Mouse (Mus musculus) lung, embryonic 14.5 days (tissue): ENCODE results near the gene Sipa1l1. TPM values are rescaled to one million over a fixed set of nuclear protein-coding genes. Genes with fewer than 3 reads are reported as not detected.

ENCODE experiments used
- ATAC-seq: fragments of 200-750 bp; cut with Nextera tagmentation; 2 replicates; pipeline ENCODE4 v1.8.0; 2017; ENCODE audit warnings: mild to moderate bottlenecking, moderate TSS enrichment, moderate library complexity; ENCODE audit not compliant: insufficient read depth
- DNase-seq: peaks from one replicate; pipeline ENCODE4 v3.0.0-alpha.2; 2015
- H3K27ac ChIP-seq: fragments of 300-500 bp; sonication (generic); 2 replicates; pipeline ENCODE4 v1.5.1; 2014; ENCODE audit warnings: low read depth, mild to moderate bottlenecking, moderate library complexity
- H3K27me3 ChIP-seq: fragments of 300-500 bp; sonication (generic); 2 replicates; pipeline ENCODE4 v1.6.1; 2014; ENCODE audit warnings: low read length, control low read depth; ENCODE audit not compliant: insufficient read depth
- H3K36me3 ChIP-seq: fragments of 300-500 bp; sonication (generic); 2 replicates; pipeline ENCODE4 v1.6.1; 2014; ENCODE audit warnings: control low read depth; ENCODE audit not compliant: insufficient read depth
- H3K4me1 ChIP-seq: fragments of 300-500 bp; sonication (generic); 2 replicates; pipeline ENCODE4 v1.6.1; 2014; ENCODE audit warnings: antibody characterized with exemption, control low read depth; ENCODE audit not compliant: insufficient read depth
- H3K4me2 ChIP-seq: fragments of 300-500 bp; sonication (generic); 2 replicates; pipeline ENCODE4 v1.6.1; 2014; ENCODE audit warnings: mild to moderate bottlenecking
- H3K4me3 ChIP-seq: fragments of 300-500 bp; sonication (generic); 2 replicates; pipeline ENCODE4 v1.5.1; 2014; ENCODE audit warnings: low read depth, low read length
- H3K9ac ChIP-seq: fragments of 300-500 bp; sonication (generic); 2 replicates; pipeline ENCODE4 v1.6.1; 2014
- H3K9me3 ChIP-seq: fragments of 300-500 bp; sonication (generic); 2 replicates; pipeline ENCODE4 v1.6.1; 2016; ENCODE audit warnings: low read depth, low read length, control low read depth
- CTCF ChIP-seq: IDR thresholded peaks from 2 replicates; pipeline ENCODE4 v1.5.1; 2016; ENCODE audit warnings: antibody characterized with exemption, low read depth
- WGBS: fragments of 180-500 bp; shearing (Covaris S2); extraction: QIAGEN DNeasy Blood & Tissue Kit; methylation state at CpG from one replicate; pipeline ENCODE4 v1.1.7; 2014; 5-methylcytosine and 5-hydroxymethylcytosine counted together
- polyA plus RNA-seq: library from polyadenylated mRNA; unstranded; fragments of >200 nt; fragmentation: Nextera tagmentation; extraction: Ambion mirVana; gene quantifications from 2 replicates; pipeline ENCODE4 v1.2.1, GENCODE M21; 2014

Sipa1l1 gene
- polyA plus RNA-seq, 1 experiment from 2014 or later: 30.5 TPM

DNA sequence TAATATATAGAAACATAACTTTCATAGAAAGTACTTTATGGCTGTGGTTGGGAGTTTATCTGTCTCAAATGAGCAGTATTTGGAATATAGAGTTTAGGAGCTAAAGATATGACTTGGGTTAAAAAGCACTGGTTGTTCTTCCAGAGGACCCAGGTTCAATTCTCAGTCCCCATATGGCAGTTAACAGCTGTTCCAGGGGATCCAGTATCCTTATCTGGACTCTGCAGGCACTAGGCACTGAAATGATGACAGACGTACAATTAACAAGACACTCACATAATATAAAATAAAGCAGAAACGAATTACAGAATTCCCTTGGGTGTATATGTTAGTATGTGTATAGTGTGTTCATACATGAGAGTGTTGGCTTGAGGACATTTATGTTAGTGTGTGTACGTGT lies 64.1 kb downstream of the Sipa1l1 start:
- Histone ChIP-seq H3K27me3 (no peaks in the 10 kb centered on the region), H3K9ac (no peak overlapping the region), H3K36me3 (0 out of 2 replicates have a peak, but pooled peaks cover 5% of the 10 kb centered on the region), H3K9me3 (no peaks in the 10 kb centered on the region), H3K4me1 (peaks cover 12% of the 10 kb centered on the region; the same call in 1 of the 2 replicates), H3K4me3 (no peak overlapping the region), H3K4me2 (no peak overlapping the region), H3K27ac (no peak overlapping the region)
- TF ChIP-seq CTCF: no peak
- no peak for DNase-seq
- WGBS: 72% methylated on average over 3 of the region's 3 CpGs
- ATAC-seq: no peak

DNA sequence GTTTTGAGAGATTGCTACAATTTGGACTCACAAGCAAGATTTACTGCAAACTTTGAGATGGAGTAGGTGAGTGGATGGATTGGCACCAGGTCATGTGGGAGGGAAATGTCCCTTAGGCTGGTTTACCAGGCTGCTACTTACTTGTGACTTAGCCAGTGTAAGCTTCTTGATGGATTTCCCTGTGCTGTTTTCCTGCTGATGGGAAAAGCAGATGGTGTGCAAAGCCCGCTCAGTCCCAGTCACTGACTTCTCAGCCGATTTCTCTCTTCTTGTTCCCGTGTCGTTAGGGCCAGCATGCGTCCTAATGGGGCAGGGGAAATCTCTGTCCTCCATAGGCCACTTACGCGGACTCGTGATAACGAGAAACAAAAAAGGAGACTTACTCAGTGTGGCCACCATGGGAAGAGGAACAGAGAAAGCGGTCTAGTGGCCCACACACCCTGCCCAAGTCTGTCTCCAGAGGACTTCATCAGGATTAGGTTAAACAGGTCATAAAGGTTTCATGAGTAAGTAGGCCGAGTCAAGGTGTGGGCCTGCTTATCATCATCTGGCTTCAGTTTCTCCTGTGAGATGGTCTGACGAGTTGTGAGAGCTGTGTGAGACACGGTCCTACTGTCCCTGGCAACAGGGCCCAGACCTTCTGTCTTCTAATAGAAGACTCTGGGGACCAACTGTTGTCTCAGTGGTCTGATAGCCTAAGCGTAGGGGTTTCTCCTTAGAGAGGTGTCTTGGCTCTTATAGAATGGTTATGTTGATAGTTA lies 65.5 kb downstream of the Sipa1l1 start:
- 83% methylated on average over 14 of the region's 14 CpGs for WGBS
- Histone ChIP-seq H3K4me1 (peaks cover 14% of the 10 kb centered on the region; the same call in 1 of the 2 replicates), H3K4me3 (no peak overlapping the region), H3K9me3 (no peaks in the 10 kb centered on the region), H3K27me3 (no peaks in the 10 kb centered on the region), H3K27ac (no peak overlapping the region), H3K4me2 (no peak overlapping the region), H3K9ac (no peak overlapping the region), H3K36me3 (0 out of 2 replicates have a peak, but pooled peaks cover 5% of the 10 kb centered on the region)
- ATAC-seq: no peak
- DNase-seq: no peak
- no peak for TF ChIP-seq CTCF

DNA sequence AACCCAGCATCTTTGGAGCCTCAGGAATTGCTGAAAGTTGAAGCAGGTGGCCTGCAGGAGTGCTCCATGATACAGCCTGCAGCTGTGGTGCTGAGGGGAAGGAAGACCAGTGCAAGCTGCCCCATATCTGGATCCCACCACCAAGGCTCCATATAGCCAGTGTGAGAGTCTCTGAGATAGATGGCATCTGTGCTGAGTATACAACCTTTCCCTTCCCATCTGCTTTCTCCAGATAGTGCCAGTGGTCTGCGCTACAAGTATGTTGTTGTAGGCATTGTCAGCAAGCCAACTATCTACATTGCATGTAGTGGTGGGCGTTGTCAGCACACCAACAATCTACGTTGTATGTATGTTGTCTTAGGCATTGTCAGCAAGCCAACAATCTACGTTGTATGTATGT lies 68.0 kb downstream of the Sipa1l1 start:
- H3K27ac ChIP-seq: no peak overlapping the region
- no peak overlapping the region for H3K4me3 ChIP-seq
- no peak overlapping the region for H3K4me2 ChIP-seq
- WGBS: 82% methylated on average over 4 of the region's 4 CpGs
- ATAC-seq (no peak), DNase-seq (no peak)
- H3K27me3 ChIP-seq: no peaks in the 10 kb centered on the region
- no peak for TF ChIP-seq CTCF
- no peak overlapping the region for H3K9ac ChIP-seq
- H3K4me1 ChIP-seq: 0 out of 2 replicates have a peak, but pooled peaks cover 5% of the 10 kb centered on the region
- H3K9me3 ChIP-seq: no peaks in the 10 kb centered on the region
- 0 out of 2 replicates have a peak, but pooled peaks cover 5% of the 10 kb centered on the region for H3K36me3 ChIP-seq

DNA sequence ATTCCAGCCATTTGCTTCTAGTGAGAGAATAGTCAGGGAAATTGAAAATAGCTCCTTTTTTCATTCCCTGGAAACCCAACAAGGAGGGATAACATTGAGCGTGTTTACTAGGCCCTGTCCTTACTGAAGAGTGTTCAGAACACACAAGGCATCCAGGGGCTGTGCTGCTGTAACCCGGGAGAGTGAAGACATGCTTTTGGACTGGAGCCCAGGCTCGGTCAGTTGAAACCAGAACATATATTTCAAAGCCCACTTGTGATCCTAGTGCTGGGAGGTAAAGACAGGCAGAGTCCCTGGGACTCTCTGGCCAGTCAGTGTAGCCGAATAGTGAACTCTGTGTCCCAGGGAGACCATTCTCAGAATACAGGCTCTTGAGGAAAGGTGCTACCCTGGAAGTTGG lies 68.8 kb downstream of the Sipa1l1 start:
- H3K4me3 ChIP-seq: no peak overlapping the region
- TF ChIP-seq CTCF: no peak
- 0 out of 2 replicates have a peak, but pooled peaks cover 5% of the 10 kb centered on the region for H3K36me3 ChIP-seq
- no peak overlapping the region for H3K4me2 ChIP-seq
- no peaks in the 10 kb centered on the region for H3K27me3 ChIP-seq
- H3K27ac ChIP-seq: no peak overlapping the region
- 0 out of 2 replicates have a peak, but pooled peaks cover 5% of the 10 kb centered on the region for H3K4me1 ChIP-seq
- WGBS: 27% methylated on average over 4 of the region's 4 CpGs
- DNase-seq: peak; percentile 75
- peak; percentile 47; the same call in 1 of the 2 replicates for ATAC-seq
- no peaks in the 10 kb centered on the region for H3K9me3 ChIP-seq
- H3K9ac ChIP-seq: no peak overlapping the region

DNA sequence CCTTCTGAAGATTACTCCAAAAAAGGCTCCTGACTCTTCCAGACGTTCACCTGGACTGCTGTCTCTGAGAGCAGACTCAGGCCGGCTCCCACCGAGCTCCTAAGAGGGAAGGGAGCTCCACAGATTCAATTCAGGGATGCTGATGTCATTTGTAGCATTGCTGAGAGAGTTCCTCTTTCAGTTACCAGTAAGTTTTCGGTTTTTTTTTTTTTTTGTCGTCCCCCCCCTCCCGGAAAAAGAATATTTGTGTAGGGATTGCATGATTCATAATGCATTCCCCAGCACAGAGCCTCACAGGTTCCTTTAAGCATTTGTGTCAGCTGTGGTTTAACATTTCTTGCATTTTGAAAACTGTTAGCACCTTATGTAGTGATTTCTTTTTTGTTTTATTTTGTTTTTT lies 71.6 kb downstream of the Sipa1l1 start:
- no peak for TF ChIP-seq CTCF
- no peak overlapping the region for H3K4me3 ChIP-seq
- no peak for DNase-seq
- WGBS: 68% methylated on average over 6 of the region's 6 CpGs
- 0 out of 2 replicates have a peak, but pooled peaks cover 5% of the 10 kb centered on the region for H3K36me3 ChIP-seq
- no peak overlapping the region for H3K27ac ChIP-seq
- no peak overlapping the region for H3K9ac ChIP-seq
- H3K27me3 ChIP-seq: no peaks in the 10 kb centered on the region
- H3K4me1 ChIP-seq: 0 out of 2 replicates have a peak, but pooled peaks cover 5% of the 10 kb centered on the region
- H3K4me2 ChIP-seq: no peak overlapping the region
- ATAC-seq: no peak
- no peaks in the 10 kb centered on the region for H3K9me3 ChIP-seq

DNA sequence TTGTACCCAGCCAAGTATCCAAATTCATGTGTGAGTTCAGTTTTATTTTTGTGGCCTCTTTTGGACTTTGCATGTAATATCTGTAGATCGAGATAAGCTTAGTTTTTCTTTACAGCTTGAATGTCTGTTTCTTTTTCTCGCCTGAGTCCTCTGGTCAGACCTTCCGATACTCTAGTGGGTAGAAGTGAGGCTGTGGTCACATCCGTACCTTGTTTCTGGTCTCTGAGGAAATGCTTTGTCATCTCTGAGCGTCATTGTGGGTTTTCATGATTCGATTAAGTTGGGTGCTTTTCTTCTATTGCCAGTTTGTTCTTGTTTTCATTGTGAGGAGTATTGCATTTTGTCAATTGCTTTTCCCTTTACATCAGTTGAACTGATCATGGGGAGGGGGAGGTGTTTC lies 76.1 kb downstream of the Sipa1l1 start:
- Histone ChIP-seq H3K4me2 (no peak overlapping the region), H3K4me3 (no peak overlapping the region), H3K9ac (no peak overlapping the region), H3K27ac (no peak overlapping the region), H3K36me3 (no peaks in the 10 kb centered on the region), H3K4me1 (no peaks in the 10 kb centered on the region), H3K9me3 (no peaks in the 10 kb centered on the region), H3K27me3 (no peaks in the 10 kb centered on the region)
- DNase-seq (no peak), ATAC-seq (no peak)
- TF ChIP-seq CTCF: no peak
- WGBS: 80% methylated on average over 6 of the region's 6 CpGs

DNA sequence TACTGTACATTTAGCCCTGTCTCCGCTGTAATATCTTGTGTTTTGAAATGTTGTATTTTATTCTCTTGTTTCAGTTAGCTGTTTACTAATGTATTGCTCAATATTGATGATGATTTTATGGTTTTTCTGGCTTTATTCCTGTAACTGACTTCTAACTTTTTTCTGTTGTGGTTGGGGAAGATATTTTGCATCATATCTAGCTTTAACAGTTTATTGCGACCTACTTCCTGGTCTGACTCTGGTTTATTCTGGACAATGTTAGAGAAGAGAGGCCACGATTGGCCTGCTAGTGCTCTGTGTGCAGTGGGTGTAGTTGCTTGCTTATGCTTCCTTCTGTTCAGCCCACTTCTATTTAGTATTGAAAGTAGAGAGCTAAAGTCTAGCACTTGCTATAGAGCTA lies 77.3 kb downstream of the Sipa1l1 start:
- H3K4me3 ChIP-seq: no peak overlapping the region
- no peak for DNase-seq
- H3K27me3 ChIP-seq: no peaks in the 10 kb centered on the region
- ATAC-seq: no peak
- H3K9ac ChIP-seq: no peak overlapping the region
- no peaks in the 10 kb centered on the region for H3K36me3 ChIP-seq
- no peak overlapping the region for H3K4me2 ChIP-seq
- no peaks in the 10 kb centered on the region for H3K9me3 ChIP-seq
- TF ChIP-seq CTCF: no peak
- H3K4me1 ChIP-seq: no peaks in the 10 kb centered on the region
- 70% methylated on average over 3 of the region's 3 CpGs for WGBS
- no peak overlapping the region for H3K27ac ChIP-seq
